ENCODE assay signal across 16 mouse cellular contexts in the genomic region with DNA sequence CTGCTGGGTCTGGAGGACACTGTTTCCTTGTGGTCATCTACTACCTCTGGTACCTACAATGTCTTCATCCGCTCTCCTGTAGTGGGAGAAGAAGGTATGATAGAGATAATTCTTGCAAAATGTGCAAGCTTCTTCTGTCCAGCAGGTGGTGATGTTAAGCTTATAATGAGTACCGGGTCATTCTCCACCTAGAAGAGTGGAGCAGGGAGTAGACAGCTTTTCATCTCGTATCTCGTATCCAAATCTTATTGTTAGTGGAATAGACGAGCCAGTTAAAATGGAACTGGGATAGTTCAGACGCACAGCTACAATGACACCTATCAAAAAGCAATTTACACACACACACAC.
DNase-seq lines count a peak whose midpoint lies in the region; ATAC-seq and TF ChIP-seq lines count a peak whose summit lies in the region.
"Had no signal": no experiment of that assay in that cellular context is flagged by ENCODE, and none has a peak within 500 bp of the region (broad histone marks: within the 10 kb centered on the region; RNA-seq: fewer than 3 reads in every experiment).

No protein-coding gene starts in this region.

- in situ Hi-C loops in Patski (cut with MboI; ENCODE audit: low pct_unique_long_range_greater_than_20kb) = no loop called here

- peak overlapping the region; percentile 2; the same call in 1 of the 2 replicates for H3K4me2 ChIP-seq in lung, postnatal 0 days (replicated peaks; ENCODE audit: low read depth, low read length)
- no peak overlapping the region for H3K4me2 ChIP-seq in liver, postnatal 0 days (ENCODE audit: low read depth, low read length)
- H3K4me2 ChIP-seq: forebrain, embryonic 13.5 days; heart, embryonic 13.5 days; hindbrain, embryonic 15.5 days; kidney, embryonic 15.5 days; midbrain, embryonic 12.5 days; neural tube, embryonic 12.5 days had no signal

- TF ChIP-seq CTCF in gastrocnemius, adult 2 months (IDR thresholded peaks at IDR 0.05) = peak; percentile 30
- peak; percentile 60 for TF ChIP-seq CTCF in lung, postnatal 0 days (IDR thresholded peaks at IDR 0.05)
- peak; percentile 34 for TF ChIP-seq CTCF in Patski (IDR thresholded peaks at IDR 0.05)
- TF ChIP-seq CTCF in liver, postnatal 0 days (IDR thresholded peaks at IDR 0.05; ENCODE audit: low read depth) = no peak

- H3K36me3 ChIP-seq in lung, postnatal 0 days (ENCODE audit: insufficient read depth, low read length) = no peaks in the 10 kb centered on the region
- no peaks in the 10 kb centered on the region for H3K36me3 ChIP-seq in liver, postnatal 0 days (replicated peaks; ENCODE audit: insufficient read depth, low read length)
- H3K36me3 ChIP-seq: G1E; heart, embryonic 13.5 days; hindbrain, embryonic 15.5 days; kidney, embryonic 15.5 days; midbrain, embryonic 12.5 days; neural tube, embryonic 12.5 days had no signal

- no peak for TF ChIP-seq EP300 in lung, postnatal 0 days (IDR thresholded peaks at IDR 0.05)
- no peak for TF ChIP-seq EP300 in liver, postnatal 0 days (IDR thresholded peaks at IDR 0.05; ENCODE audit: low read depth)

- intact Hi-C loops in gastrocnemius, adult 2 months (cut with DNase I) = no loop called here

- H3K27ac ChIP-seq in gastrocnemius, adult 2 months = no peak overlapping the region
- H3K27ac ChIP-seq in lung, postnatal 0 days (ENCODE audit: low read length) = peak overlapping the region; percentile 7; the same call in 1 of the 2 replicates
- no peak overlapping the region for H3K27ac ChIP-seq in liver, postnatal 0 days (ENCODE audit: low read depth)
- H3K27ac ChIP-seq: forebrain, embryonic 13.5 days; heart, embryonic 13.5 days; hindbrain, embryonic 15.5 days; kidney, embryonic 15.5 days; midbrain, embryonic 12.5 days; neural tube, embryonic 12.5 days had no signal

- H3K9me3 ChIP-seq in lung, postnatal 0 days (ENCODE audit: low read length) = no peaks in the 10 kb centered on the region
- H3K9me3 ChIP-seq in liver, postnatal 0 days (ENCODE audit: low read length) = no peaks in the 10 kb centered on the region
- H3K9me3 ChIP-seq: forebrain, embryonic 13.5 days; heart, embryonic 13.5 days; hindbrain, embryonic 15.5 days; kidney, embryonic 15.5 days; midbrain, embryonic 12.5 days; neural tube, embryonic 12.5 days had no signal

- CTCF ChIA-PET in Patski (lab: Charles Lee) = interaction anchor here (1.8 kb wide), 1 partner anchor 13 kb away, joined by 5 read pairs; no protein-coding TSS in a partner anchor

- no peak overlapping the region for H3K4me3 ChIP-seq in gastrocnemius, adult 2 months
- H3K4me3 ChIP-seq in lung, postnatal 0 days (ENCODE audit: low read depth, low read length) = no peak overlapping the region
- no peak overlapping the region for H3K4me3 ChIP-seq in liver, postnatal 0 days (ENCODE audit: low read depth, low read length)
- H3K4me3 ChIP-seq: forebrain, embryonic 13.5 days; heart, embryonic 13.5 days; hindbrain, embryonic 15.5 days; kidney, embryonic 15.5 days; midbrain, embryonic 12.5 days; neural tube, embryonic 12.5 days had no signal

- no peak for DNase-seq in gastrocnemius, adult 2 months
- no peak for DNase-seq in gastrocnemius, adult 8-10 months (ENCODE audit: low spot score in 2 of 2)
- DNase-seq in lung, postnatal 0 days (ENCODE audit: low spot score) = peak; percentile 44
- no peak for DNase-seq in lung, postnatal 10 days
- no peak for DNase-seq in Patski (ENCODE audit: low read depth, low spot score)
- DNase-seq in Muller cell, postnatal 12 days (ENCODE audit: inconsistent ontology term) = no peak
- no peak for DNase-seq in liver, postnatal 0 days
- DNase-seq: gastrocnemius, postnatal 25 days; lung, postnatal 14 days had no signal

- WGBS in lung, postnatal 0 days = 34% methylated on average over 6 of the region's 6 CpGs
- WGBS in liver, postnatal 0 days (ENCODE audit: insufficient replicate concordance) = 66% methylated on average over 6 of the region's 6 CpGs

- no peaks in the 10 kb centered on the region for H3K4me1 ChIP-seq in lung, postnatal 0 days (ENCODE audit: insufficient read depth, low read depth, low read length)
- no peaks in the 10 kb centered on the region for H3K4me1 ChIP-seq in liver, postnatal 0 days (ENCODE audit: insufficient read depth)
- H3K4me1 ChIP-seq: forebrain, embryonic 13.5 days; heart, embryonic 13.5 days; hindbrain, embryonic 15.5 days; kidney, embryonic 15.5 days; neural tube, embryonic 12.5 days had no signal

- H3K9ac ChIP-seq in lung, postnatal 0 days (replicated peaks; ENCODE audit: low read depth) = no peak overlapping the region
- no peak overlapping the region for H3K9ac ChIP-seq in liver, postnatal 0 days (replicated peaks)
- H3K9ac ChIP-seq: forebrain, embryonic 13.5 days; heart, embryonic 13.5 days; hindbrain, embryonic 15.5 days; kidney, embryonic 15.5 days; midbrain, embryonic 12.5 days; neural tube, embryonic 12.5 days had no signal

- H3K27me3 ChIP-seq in lung, postnatal 0 days (replicated peaks; ENCODE audit: insufficient read depth, low read length) = no peaks in the 10 kb centered on the region
- H3K27me3 ChIP-seq in Patski = no peaks in the 10 kb centered on the region
- no peaks in the 10 kb centered on the region for H3K27me3 ChIP-seq in liver, postnatal 0 days (ENCODE audit: insufficient read depth, low read length)
- H3K27me3 ChIP-seq: forebrain, embryonic 13.5 days; heart, embryonic 13.5 days; hindbrain, embryonic 15.5 days; kidney, embryonic 15.5 days; midbrain, embryonic 12.5 days; neural tube, embryonic 12.5 days had no signal

- peak; percentile 60 for ATAC-seq in lung, postnatal 0 days
- ATAC-seq in Patski = no peak
- ATAC-seq in liver, postnatal 0 days = no peak
- ATAC-seq: forebrain, embryonic 13.5 days had no signal

- POLR2A ChIA-PET in Patski (lab: Charles Lee) = no interaction called here
